Mouse (Mus musculus) lung, postnatal 0 days (tissue): ENCODE data around the gene Sp8.

Experiments
- CTCF ChIP-seq: IDR thresholded peaks from 2 replicates; pipeline ENCODE4 v1.5.1; 2016; ENCODE audit warnings: antibody characterized with exemption, mild to moderate bottlenecking
- EP300 ChIP-seq: IDR thresholded peaks from 2 replicates; pipeline ENCODE4 v1.6.1; 2016; ENCODE audit warnings: antibody characterized with exemption, mild to moderate bottlenecking, control low read depth

DNA sequence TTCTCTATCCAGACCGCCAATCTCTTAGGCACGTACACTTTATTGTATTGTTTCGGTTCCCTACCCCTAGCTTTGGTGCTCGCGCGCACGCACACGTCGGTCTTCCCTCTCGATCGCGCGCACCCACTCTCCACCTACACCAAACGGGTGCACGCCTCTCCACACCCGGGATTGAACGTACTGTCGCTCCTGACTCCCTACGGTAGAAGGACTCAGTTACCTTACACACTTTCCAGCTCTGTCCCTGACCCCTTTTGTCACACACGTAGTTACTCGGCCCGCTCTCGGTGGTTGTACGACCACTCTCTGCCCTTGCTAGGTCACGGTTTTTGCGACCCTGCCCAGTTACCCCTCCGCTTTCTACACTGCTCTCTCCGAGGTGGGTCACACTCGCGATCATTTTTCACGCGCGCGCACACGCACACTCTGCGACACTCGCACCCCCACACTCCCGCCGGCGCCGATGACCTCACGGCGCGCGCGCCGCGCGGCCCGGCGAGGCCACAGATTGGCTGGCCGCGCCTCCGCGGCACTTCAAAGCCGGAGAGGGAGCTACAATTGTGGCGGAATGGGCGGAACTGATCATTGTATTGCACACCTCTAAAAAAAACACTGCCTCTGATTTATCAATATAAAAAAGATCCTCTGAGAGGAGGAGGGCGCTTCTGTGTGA is 656 bp downstream of the Sp8 start:
- TF ChIP-seq CTCF (no peak), EP300 (no peak)
